Mouse (Mus musculus): ENCODE results near the gene Gbp5. TPM values are rescaled to one million over a fixed set of nuclear protein-coding genes. Genes with fewer than 3 reads are reported as not detected.

Gene Gbp5
- 0.10 and 0.15 TPM in 2 replicates for polyA plus RNA-seq (2015; fragmentation: Nextera tagmentation; extraction: Ambion mirVana)

DNA sequence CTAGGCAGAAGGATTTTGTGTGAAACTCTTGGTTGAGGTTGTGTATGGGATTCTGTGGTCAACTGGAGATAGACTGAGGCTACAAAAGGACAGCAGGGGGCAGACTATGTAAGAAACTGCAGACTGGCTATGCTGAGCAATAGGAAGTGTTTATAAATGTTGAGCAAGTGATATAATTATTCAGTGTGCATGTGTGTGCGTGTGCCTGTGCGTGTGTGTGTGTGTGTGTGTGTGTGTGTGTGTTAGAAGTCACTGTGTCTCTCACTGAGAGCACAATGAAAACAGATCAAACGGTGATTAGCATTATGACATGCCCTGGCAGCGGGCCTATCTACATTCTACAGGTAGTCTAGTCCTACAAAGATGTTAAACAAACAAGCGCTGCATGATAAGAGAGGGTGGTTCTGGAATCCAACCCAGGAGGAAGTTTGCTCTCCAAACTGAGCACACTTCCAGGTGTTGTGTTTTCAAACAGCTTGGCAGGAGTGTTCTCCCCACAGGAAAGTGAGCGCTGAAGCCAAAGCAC, at the start of gene Gbp5:
TSS of gene Gbp5 (plus strand) at position 443 of the 526 bp plus-strand sequence.
- Histone ChIP-seq H3K4me3 (replicated peaks; ENCODE audit: low read length) (no peak within 1 kb of the TSS), H3K9me3 (replicated peaks; ENCODE audit: control insufficient read depth, low read length) (no peaks in the 10 kb centered on the region), H3K27ac (ENCODE audit: low read length) (no peak within 1 kb of the TSS), H3K36me3 (ENCODE audit: control insufficient read depth, insufficient read depth, low read length) (no peaks in the 10 kb centered on the region), H3K4me1 (ENCODE audit: control insufficient read depth, insufficient read depth, low read length) (peaks cover 3% of the 10 kb centered on the region; the same call in 1 of the 2 replicates), H3K9ac (ENCODE audit: low read length) (no peak within 1 kb of the TSS), H3K27me3 (ENCODE audit: control insufficient read depth, insufficient read depth, low read length) (no peaks in the 10 kb centered on the region; the same call in 1 of the 2 replicates), H3K4me2 (ENCODE audit: low read depth, low read length) (no peak within 1 kb of the TSS)
- WGBS, result 37% methylated on average over 6 of the region's 6 CpGs
- ATAC-seq (ENCODE audit: insufficient read depth, low FRiP score), result peak; percentile 92

- H3K27ac ChIP-seq (ENCODE audit: low read length), result no peak overlapping the region
- no peaks in the 10 kb centered on the region for H3K27me3 ChIP-seq (ENCODE audit: control insufficient read depth, insufficient read depth, low read length)
- H3K4me1 ChIP-seq (ENCODE audit: control insufficient read depth, insufficient read depth, low read length), result peaks cover 6% of the 10 kb centered on the region; the same call in 1 of the 2 replicates
- ATAC-seq (ENCODE audit: insufficient read depth, low FRiP score), result no peak
- no peaks in the 10 kb centered on the region for H3K9me3 ChIP-seq (replicated peaks; ENCODE audit: control insufficient read depth, low read length)
- H3K4me3 ChIP-seq (replicated peaks; ENCODE audit: low read length), result no peak overlapping the region
- no peak overlapping the region for H3K9ac ChIP-seq (ENCODE audit: low read length)
- H3K36me3 ChIP-seq (ENCODE audit: control insufficient read depth, insufficient read depth, low read length), result no peaks in the 10 kb centered on the region
- no peak overlapping the region for H3K4me2 ChIP-seq (ENCODE audit: low read depth, low read length)
- 68% methylated on average over 7 of the region's 7 CpGs for WGBS
These were observed 39.6 kb upstream of the Gbp5 start for GRCm38 (mm10) chr3:142454198-142454597.

- no peaks in the 10 kb centered on the region for H3K27me3 ChIP-seq (ENCODE audit: control insufficient read depth, insufficient read depth, low read length)
- H3K9me3 ChIP-seq (replicated peaks; ENCODE audit: control insufficient read depth, low read length), result no peaks in the 10 kb centered on the region
- H3K36me3 ChIP-seq (ENCODE audit: control insufficient read depth, insufficient read depth, low read length), result no peaks in the 10 kb centered on the region
- no peak overlapping the region for H3K9ac ChIP-seq (ENCODE audit: low read length)
- H3K4me3 ChIP-seq (replicated peaks; ENCODE audit: low read length), result no peak overlapping the region
- H3K4me2 ChIP-seq (ENCODE audit: low read depth, low read length), result no peak overlapping the region
- H3K27ac ChIP-seq (ENCODE audit: low read length), result no peak overlapping the region
- 0 out of 2 replicates have a peak, but pooled peaks cover 4% of the 10 kb centered on the region for H3K4me1 ChIP-seq (ENCODE audit: control insufficient read depth, insufficient read depth, low read length)
- 0 out of 2 replicates have a peak, but pooled peaks have one; percentile 56 for ATAC-seq (ENCODE audit: insufficient read depth, low FRiP score)
- WGBS, result 48% methylated on average over 7 of the region's 7 CpGs
These were observed 34.5 kb upstream of the Gbp5 start for GRCm38 (mm10) chr3:142459241-142459640.

DNA sequence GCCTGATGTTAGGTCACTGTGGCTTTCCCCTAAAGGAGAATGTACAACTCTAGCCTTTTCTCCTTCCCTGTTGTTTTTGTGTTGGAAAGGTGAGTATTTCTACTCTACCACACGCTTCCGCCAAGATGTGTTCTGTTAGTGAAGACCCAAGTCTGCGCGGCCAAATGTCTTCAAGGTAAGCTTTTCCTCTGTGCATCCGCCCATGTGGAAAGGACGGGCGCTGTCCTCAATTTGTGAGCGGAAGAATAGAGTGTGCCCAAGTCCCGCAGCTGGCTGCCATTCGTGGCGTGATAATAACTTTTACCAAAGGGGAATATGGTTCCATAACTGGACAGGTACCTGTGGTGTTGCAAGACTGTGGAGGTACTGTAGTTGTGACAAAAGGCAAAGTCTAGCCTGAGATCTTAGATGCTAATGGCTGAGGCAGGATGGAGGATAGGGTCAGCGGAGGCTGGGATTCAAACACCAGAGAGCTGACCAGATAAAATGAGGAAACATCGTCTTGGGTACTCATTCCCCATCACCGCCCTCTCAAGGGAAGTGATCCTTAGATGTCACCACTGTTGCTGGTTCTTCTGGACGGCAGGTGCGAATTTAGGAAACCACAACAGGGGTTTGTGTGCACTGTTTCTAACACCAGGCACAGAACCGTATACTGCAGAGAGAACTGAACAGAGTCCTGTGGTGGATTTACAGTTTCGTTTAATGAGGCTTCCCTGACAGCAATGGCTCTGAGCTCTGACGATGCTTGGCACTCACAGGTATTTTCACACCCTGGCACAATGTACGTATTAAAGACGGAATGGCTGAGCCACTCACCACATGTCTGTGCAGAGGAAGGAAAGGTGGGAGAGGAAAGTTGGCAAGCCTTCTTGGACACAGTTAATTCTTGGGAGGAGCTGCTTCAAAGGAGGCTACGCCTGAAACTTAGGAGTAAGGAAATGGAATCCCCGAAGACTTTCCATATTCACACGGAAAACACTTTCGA, 30.7 kb upstream of the Gbp5 start:
- Histone ChIP-seq H3K4me3 (replicated peaks; ENCODE audit: low read length) (no peak overlapping the region), H3K9me3 (replicated peaks; ENCODE audit: control insufficient read depth, low read length) (no peaks in the 10 kb centered on the region), H3K4me1 (ENCODE audit: control insufficient read depth, insufficient read depth, low read length) (0 out of 2 replicates have a peak, but pooled peaks cover 4% of the 10 kb centered on the region), H3K27ac (ENCODE audit: low read length) (no peak overlapping the region), H3K4me2 (ENCODE audit: low read depth, low read length) (no peak overlapping the region), H3K27me3 (ENCODE audit: control insufficient read depth, insufficient read depth, low read length) (no peaks in the 10 kb centered on the region), H3K9ac (ENCODE audit: low read length) (no peak overlapping the region), H3K36me3 (ENCODE audit: control insufficient read depth, insufficient read depth, low read length) (no peaks in the 10 kb centered on the region)
- WGBS, result 87% methylated on average over 25 of the region's 25 CpGs
- ATAC-seq (ENCODE audit: insufficient read depth, low FRiP score), result no peak

DNA sequence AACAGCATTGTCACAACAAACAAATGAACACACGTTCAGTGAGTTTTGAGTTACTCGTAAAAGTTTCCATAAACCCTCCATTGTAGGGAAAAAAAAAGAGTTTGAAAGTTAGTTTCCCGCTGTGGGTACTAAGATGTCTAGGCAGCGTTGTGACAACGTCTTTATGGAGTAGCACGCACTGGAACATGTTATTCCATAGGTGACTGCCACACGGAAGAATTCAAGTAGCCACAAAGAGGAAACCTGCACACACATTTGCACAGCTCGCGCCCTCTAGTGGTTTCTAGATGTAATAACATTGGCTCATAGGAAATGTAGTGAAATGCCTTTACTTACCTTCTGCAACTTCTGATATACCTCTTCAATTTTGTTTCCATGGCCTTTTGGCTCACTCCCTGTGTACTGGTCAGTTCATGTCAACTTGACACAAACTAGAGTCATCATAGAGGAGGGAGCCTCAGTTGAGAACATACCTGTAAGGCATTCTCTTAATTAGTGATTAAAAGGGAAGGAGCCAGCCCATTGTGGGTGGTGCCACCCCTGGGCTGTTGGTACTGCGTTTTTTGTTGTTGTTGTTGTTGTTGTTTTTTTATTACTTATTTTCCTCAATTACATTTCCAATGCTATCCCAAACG, 19.3 kb upstream of the Gbp5 start:
- peak; percentile 25; the same call in 1 of the 2 replicates for ATAC-seq (ENCODE audit: insufficient read depth, low FRiP score)
- Histone ChIP-seq H3K4me3 (replicated peaks; ENCODE audit: low read length) (no peak overlapping the region; the same call in 1 of the 2 replicates), H3K9ac (ENCODE audit: low read length) (no peak overlapping the region; the same call in 1 of the 2 replicates), H3K27me3 (ENCODE audit: control insufficient read depth, insufficient read depth, low read length) (no peaks in the 10 kb centered on the region), H3K4me2 (ENCODE audit: low read depth, low read length) (peak overlapping the region; percentile 46; the same call in 1 of the 2 replicates), H3K9me3 (replicated peaks; ENCODE audit: control insufficient read depth, low read length) (no peaks in the 10 kb centered on the region), H3K27ac (ENCODE audit: low read length) (no peak overlapping the region), H3K36me3 (ENCODE audit: control insufficient read depth, insufficient read depth, low read length) (no peaks in the 10 kb centered on the region), H3K4me1 (ENCODE audit: control insufficient read depth, insufficient read depth, low read length) (no peaks in the 10 kb centered on the region)
- WGBS, result 19% methylated on average over 11 of the region's 11 CpGs

DNA sequence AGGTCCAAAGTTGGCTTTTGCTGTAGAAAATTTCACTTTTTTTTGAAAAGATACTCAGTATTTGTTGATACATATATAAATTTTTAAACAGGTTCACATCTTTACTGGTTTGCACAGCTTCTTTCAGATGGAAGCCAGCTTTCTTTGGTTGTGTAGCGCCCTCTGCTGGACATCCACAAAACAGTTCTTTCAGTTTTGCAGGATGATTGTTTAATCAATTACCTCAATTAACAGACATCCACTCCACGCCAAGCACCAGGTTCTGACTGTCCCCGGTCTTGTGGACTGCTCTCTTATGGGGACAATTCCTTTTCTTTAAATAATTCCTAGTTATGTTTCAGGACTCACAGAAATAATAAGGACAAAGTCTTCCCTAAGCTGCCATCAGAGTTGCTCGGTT, 17.9 kb upstream of the Gbp5 start:
- Histone ChIP-seq H3K9ac (ENCODE audit: low read length) (no peak overlapping the region), H3K9me3 (replicated peaks; ENCODE audit: control insufficient read depth, low read length) (no peaks in the 10 kb centered on the region), H3K4me1 (ENCODE audit: control insufficient read depth, insufficient read depth, low read length) (no peaks in the 10 kb centered on the region), H3K36me3 (ENCODE audit: control insufficient read depth, insufficient read depth, low read length) (no peaks in the 10 kb centered on the region), H3K4me2 (ENCODE audit: low read depth, low read length) (no peak overlapping the region), H3K27ac (ENCODE audit: low read length) (no peak overlapping the region), H3K4me3 (replicated peaks; ENCODE audit: low read length) (no peak overlapping the region), H3K27me3 (ENCODE audit: control insufficient read depth, insufficient read depth, low read length) (no peaks in the 10 kb centered on the region)
- no peak for ATAC-seq (ENCODE audit: insufficient read depth, low FRiP score)
- WGBS, result 19% methylated on average over 4 of the region's 4 CpGs

GRCm38 (mm10) chr3:142477866-142478265, 15.9 kb upstream of the Gbp5 start:
- Histone ChIP-seq H3K9ac (ENCODE audit: low read length) (no peak overlapping the region), H3K27ac (ENCODE audit: low read length) (no peak overlapping the region), H3K4me1 (ENCODE audit: control insufficient read depth, insufficient read depth, low read length) (no peaks in the 10 kb centered on the region), H3K4me2 (ENCODE audit: low read depth, low read length) (no peak overlapping the region), H3K4me3 (replicated peaks; ENCODE audit: low read length) (no peak overlapping the region), H3K9me3 (replicated peaks; ENCODE audit: control insufficient read depth, low read length) (no peaks in the 10 kb centered on the region), H3K36me3 (ENCODE audit: control insufficient read depth, insufficient read depth, low read length) (no peaks in the 10 kb centered on the region), H3K27me3 (ENCODE audit: control insufficient read depth, insufficient read depth, low read length) (no peaks in the 10 kb centered on the region)
- 56% methylated on average over 5 of the region's 5 CpGs for WGBS
- ATAC-seq (ENCODE audit: insufficient read depth, low FRiP score), result no peak

DNA sequence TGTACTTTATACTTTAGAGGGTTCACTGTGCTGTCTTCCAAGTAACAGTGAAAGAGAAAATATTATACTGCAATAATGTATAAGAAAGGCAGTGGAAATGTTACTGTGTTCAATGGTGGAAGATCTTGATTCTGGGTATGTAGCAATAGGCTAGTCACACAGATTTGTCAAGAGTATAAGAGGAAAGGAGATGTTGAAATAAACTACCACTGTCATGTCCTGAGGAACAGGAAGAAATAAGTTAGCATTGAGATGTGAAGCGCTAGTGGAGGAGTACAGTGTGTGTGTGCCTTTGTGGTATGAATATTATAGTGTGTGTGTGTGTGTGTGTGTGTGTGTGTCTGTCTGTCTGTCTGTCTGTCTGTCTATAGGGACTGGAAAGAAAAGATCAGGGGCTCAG, 15.4 kb upstream of the Gbp5 start:
- Histone ChIP-seq H3K27ac (ENCODE audit: low read length) (no peak overlapping the region), H3K4me2 (ENCODE audit: low read depth, low read length) (no peak overlapping the region), H3K27me3 (ENCODE audit: control insufficient read depth, insufficient read depth, low read length) (no peaks in the 10 kb centered on the region), H3K9ac (ENCODE audit: low read length) (no peak overlapping the region), H3K4me1 (ENCODE audit: control insufficient read depth, insufficient read depth, low read length) (no peaks in the 10 kb centered on the region), H3K4me3 (replicated peaks; ENCODE audit: low read length) (no peak overlapping the region), H3K36me3 (ENCODE audit: control insufficient read depth, insufficient read depth, low read length) (no peaks in the 10 kb centered on the region), H3K9me3 (replicated peaks; ENCODE audit: control insufficient read depth, low read length) (no peaks in the 10 kb centered on the region)
- ATAC-seq (ENCODE audit: insufficient read depth, low FRiP score), result no peak
- WGBS, result 87% methylated on average over 1 of the region's 1 CpGs

Data from stomach, embryonic 16.5 days (tissue).